Mouse (Mus musculus) brain, adult 2 months (tissue): Measurements from ENCODE around the gene Ccdc163.
"Not testable (repeated sequence)": the region's sequence is repeated elsewhere in the genome, so short reads cannot be mapped to it uniquely, and the experiment has no call there.

Source experiments
- DNase-seq: peaks from one replicate; pipeline ENCODE4 v3.0.0; 2011; ENCODE audit warnings: low read depth, low spot score

Gene Ccdc163

GRCm38 (mm10) chr4:116708201-116708764 is at the start of gene Ccdc163, which contains the start of gene Mmachc:
Gene Ccdc163, plus strand, starts transcription at chr4:116708509.
Gene Mmachc, minus strand, starts transcription at chr4:116708406.
- DNase-seq: peak; percentile 100

DNA sequence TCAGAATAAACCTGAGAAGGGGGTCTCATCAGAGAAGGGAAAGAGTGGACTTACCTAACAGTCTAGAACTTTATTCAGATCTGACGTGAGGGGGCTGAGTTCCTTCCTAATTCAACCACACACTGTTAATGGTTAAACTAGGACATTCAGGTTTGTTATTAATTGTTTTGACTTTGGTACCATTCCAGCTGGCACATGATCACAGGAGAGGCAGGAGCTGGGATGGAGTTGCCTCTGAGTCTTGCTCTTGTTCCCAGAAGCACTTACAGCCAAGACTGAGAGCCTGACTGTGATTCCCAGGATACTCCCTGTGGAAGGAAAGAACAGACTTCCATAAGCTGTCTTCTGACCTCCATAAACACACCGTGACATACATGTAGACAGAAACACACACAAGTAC is 48.8 kb upstream of the Ccdc163 start:
- no peak for DNase-seq

DNA sequence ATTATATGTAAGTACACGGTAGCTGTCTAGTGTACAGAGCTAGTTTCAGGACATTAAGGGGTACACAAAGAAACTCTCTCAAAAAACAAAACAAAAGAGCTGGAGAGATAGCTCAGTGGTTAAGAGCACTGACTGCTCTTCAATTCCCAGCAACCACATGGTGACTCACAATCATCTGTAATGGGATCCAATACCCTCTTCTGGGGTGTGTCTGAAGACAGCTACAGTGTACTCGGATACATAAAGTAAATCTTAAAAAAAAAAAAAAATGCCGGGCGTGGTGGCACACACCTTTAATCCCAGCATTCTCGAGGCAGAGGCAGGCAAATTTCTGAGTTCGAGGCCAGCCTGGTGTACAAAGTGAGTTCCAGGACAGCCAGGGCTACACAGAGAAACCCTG is 48.4 kb upstream of the Ccdc163 start:
- DNase-seq: not testable (repeated sequence)

GRCm38 (mm10) chr4:116660829-116661228 is 47.5 kb upstream of the Ccdc163 start:
- no peak for DNase-seq

DNA sequence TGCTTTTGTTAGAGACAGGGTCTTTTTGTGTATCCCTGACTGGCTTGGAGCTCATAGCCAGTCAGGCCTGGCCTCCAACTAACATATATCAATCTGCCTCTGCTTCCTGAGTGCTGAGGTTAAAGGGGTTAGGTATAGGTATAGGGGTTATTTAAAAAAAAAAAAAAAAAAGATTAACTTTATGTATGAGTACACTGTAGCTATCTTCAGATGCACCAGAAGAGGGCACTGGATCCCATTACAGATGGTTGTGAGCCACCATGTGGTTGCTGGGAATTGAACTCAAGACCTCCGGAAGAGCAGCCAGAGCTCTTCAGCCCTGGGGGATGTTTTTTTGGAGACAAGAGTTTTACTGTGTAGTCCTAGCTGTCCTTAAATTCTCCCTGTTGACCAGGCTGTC is 46.3 kb upstream of the Ccdc163 start:
- DNase-seq: no peak

- DNase-seq: peak; percentile 62
Measured at GRCm38 (mm10) chr4:116666625-116667024, 41.7 kb upstream of the Ccdc163 start.

DNA sequence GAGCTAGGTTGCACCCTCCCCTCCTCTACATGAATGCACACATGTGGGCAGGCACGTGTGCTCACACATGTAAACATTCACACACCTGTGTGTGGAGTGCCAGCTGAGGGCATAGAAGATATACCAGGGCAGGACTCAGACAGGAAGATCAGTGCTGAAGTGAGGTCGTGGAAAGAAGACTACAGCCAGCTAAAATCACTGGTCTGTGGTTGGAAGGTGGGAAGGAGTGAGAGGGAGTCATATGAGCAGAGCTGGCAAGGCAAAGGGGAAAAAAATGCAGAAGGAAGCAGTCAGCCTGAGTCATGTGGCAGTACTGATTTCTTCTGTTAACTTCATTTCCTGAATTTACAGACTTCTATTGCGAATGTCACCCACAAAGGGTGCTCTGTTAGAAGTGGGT is 40.2 kb upstream of the Ccdc163 start:
- DNase-seq: peak; percentile 53

- no peak for DNase-seq
Measured at GRCm38 (mm10) chr4:116669291-116669690, 39.0 kb upstream of the Ccdc163 start.

- peak; percentile 30 for DNase-seq
Measured at GRCm38 (mm10) chr4:116672785-116673184, 35.5 kb upstream of the Ccdc163 start.

DNA sequence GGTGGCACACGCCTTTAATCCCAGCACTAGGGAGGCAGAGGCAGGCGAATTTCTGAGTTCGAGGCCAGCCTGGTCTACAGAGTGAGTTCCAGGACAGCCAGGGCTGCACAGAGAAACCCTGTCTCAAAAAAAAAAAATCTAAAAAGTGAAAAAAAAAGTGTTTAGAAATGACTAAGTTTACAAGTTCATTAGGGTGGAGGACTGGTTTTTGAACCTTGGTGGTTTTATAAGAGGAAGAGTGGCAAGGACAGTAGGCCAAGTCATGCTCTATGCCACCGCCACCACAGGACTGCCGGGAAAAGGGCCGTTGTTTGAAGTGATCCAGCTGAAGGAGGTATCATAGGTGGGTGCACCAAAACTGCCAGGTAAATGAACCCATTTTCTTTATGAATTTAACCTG is 33.5 kb upstream of the Ccdc163 start:
- DNase-seq: not testable (repeated sequence)

- no peak for DNase-seq
Measured at GRCm38 (mm10) chr4:116676027-116676426, 32.3 kb upstream of the Ccdc163 start.

DNA sequence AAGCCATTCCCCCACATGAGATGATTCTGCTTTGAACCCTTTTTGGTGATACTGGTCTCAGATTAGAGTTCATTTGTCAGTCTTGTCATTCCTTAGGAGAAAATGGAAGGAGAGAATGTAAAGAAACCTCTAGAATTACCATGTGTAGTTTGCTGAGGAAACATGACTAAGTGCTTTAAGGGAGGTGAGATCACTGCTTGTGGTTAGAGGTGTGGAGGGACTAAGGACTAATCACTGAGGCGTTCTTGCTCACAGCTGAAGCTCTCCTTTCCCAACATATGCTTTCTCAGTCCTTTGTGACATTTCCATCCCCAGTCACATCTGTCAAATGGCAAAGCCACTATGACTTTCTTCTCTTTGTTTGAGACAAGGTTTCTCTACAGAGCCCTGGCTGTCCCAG is 30.5 kb upstream of the Ccdc163 start:
- DNase-seq: no peak

DNA sequence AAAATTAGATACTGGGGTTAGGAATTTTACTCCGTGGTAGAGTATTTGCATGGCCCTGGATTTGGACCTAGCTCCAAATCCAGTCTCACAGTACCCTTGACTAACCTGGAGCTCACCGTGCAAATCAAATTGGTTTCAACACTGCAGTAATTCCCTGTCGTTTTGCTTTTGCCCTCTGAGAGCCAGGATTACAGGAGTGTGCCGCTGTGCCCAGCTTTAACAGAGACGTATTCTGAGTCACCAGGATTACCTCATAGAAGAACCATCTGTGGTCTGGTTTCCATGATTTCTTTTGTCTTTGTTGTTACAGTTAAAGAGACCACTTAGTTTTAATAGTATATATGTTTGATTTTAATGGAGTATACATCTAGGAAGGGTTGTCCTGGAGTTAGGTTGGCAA is 29.2 kb upstream of the Ccdc163 start:
- DNase-seq: no peak

DNA sequence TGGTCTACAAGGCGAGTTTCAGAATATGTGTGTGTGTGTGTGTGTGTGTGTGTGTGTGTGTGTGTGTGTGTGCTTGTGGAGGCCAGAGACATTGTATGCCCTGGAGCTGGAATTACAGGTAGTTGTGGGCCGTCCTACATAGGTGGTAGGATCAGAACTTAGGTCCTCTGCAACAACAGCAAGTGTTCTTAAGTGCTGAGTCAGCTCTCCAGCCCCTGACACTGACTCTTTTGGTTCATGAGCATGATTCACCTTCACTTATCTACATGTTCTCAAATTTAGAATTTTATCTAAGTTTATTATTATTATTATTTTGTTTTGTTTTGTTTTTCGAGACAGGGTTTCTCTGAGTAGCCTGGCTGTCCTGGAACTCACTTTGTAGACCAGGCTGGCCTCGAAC is 27.8 kb upstream of the Ccdc163 start:
- not testable (repeated sequence) for DNase-seq

GRCm38 (mm10) chr4:116683957-116684356 is 24.4 kb upstream of the Ccdc163 start:
- DNase-seq: no peak

DNA sequence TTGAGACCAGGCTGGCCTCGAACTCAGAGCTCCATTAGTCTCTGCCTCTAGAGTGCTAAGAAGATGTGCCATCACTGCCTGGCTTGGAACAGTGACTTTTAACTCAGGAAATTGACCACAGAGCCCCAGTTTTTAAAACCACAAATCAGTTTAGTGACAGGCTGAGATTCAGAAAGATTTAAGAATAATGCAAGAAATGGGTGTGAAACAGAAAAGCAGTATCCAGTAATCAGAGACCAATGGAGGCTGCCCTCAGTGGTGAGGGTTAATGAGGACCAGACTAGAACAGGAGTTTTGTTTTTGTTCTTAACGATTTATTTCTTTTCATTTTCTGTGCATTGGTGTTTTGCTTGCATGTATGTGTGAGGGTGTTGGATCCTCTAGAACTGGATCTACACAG is 23.6 kb upstream of the Ccdc163 start:
- DNase-seq: no peak

DNA sequence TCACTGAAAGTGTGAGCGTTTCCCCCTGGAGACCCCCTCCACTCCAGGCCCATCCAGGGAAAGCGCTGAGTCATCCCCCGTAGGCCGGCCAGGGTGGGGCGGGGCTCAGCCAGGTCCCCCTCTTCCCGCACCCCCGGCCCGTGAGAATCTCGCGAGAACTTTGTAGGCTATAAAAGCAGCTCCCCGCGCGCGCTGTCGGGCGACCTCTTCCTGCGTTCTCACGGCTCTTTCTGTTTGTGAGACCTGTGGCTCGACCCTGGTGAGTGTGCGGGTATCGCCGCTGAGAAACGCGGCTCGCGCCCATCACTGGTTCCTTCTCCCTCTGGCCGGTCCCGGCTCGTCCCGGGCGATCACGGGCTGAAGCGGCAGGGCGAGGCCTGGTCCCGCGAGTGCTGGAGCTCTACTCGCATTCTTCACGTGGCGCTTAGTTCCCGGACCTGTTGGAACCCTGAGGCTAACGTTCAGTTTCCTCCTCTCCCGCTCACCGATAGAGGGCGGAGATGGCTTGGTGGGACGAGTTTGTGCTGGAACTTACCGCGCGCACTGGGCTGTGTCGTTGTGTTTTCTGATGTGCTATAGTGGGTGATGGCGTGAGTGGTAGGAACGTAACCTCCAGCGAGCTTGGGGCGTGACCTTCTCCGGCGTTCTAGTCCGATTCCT is 22.8 kb upstream of the Ccdc163 start, which contains the start of gene Prdx1:
TSS of gene Prdx1 (plus strand) at position 143 of the 660 bp plus-strand sequence.
- peak; percentile 95 for DNase-seq

DNA sequence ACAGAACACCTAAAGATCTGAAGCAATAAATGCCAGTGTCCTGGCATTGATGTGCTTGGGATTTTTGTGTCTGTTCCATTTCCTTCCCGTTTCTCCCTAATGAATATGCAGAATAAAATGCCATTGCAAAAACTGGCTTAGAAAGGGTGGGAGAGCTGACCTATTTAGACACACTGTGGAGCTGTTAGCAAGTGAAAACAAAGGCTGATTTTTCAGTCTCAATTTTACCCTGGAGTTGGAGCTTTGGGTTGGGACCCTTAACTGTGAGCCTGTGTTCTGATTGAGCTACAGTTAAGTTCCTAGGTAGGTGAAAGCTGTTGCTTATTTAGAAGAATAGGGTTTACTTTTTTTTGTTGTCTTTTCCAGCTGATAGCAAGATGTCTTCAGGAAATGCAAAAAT is 21.3 kb upstream of the Ccdc163 start:
- DNase-seq: no peak

GRCm38 (mm10) chr4:116689309-116689876 is 18.9 kb upstream of the Ccdc163 start:
- DNase-seq: no peak

DNA sequence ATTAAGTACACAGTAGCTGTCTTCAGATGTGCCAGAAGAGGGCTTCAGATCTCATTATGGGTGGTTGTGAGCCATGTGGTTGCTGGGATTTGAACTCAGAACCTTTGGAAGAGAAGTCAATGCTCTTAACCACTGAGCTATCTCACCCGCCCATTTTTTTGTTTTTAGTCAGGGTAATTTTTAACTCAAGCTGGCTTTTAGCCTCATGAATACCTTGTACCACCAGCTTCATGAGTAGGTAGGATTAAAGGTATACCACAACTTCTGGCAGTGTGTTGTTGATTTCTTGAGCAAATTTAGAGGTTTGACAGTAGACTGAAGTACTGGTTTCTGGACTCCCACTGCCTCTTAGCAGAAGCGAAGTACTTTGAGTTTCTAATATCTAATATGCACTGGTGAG is 16.2 kb upstream of the Ccdc163 start:
- no peak for DNase-seq

DNA sequence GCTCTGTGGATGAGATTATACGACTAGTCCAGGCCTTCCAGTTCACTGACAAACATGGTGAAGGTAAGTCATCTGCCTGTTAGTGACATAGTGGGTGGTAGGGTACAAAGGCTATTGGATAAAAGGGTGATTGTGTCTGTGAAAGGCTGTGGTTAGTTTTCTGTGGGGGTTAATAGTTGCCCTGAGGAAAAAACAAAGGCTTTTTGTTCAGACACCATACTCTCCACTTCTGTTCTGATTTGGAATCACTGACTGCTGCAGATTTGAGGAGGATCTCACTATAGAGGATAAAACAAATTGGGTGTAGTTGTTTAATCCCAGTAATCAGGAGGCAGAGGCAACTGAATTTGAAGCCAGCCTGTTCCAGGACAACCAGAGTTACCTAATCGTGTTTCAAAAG is 14.5 kb upstream of the Ccdc163 start:
- DNase-seq: peak; percentile 67

- DNase-seq: no peak
Measured at GRCm38 (mm10) chr4:116698693-116699342, 9.5 kb upstream of the Ccdc163 start.

GRCm38 (mm10) chr4:116700964-116701363 is 7.3 kb upstream of the Ccdc163 start:
- DNase-seq: no peak
